Mouse (Mus musculus): ENCODE measurements around the gene Men1.

DNA sequence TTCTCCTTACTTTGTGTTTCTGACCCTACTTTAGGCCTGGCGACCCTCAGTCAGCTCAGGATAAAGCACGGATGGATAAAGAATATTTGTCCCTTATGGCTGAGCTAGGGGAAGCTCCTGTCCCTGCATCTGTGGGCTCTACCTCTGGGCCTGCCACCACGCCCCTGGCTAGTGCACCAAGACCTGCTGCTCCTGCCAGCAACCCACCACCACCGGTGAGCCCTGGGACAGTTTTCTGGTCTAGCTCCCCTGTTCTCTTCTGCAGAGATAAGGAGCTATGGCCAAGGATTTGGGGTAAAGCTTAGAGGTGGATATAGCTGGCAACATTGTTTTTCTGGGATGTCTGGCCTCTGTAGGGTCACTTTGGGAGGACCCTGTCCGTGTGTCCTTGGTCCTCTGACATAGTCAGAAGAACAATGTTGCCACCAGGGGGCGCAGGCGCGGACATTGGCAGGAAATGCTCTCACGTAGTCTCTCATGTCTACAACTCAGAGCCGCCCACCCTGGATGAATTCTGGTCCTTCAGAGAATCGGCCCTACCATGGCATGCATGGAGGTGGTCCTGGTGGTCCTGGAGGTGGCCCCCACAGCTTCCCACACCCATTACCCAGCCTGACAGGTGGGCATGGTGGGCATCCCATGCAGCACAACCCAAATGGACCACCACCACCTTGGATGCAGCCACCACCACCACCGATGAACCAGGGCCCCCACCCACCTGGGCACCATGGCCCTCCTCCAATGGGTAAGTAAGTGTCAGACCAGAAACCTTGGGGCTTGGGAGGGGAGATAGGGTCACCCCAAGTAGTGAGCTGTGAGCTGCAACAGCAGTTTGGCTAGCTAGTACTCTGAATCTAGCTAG, 39.0 kb downstream of the Men1 start:
- TF ChIP-seq CTCF (IDR thresholded peaks at IDR 0.05) (peak; percentile 86), EP300 (IDR thresholded peaks at IDR 0.05) (no peak)

Measured in lung, postnatal 0 days (tissue).